Mouse (Mus musculus) neural tube, embryonic 14.5 days (tissue): ENCODE measurements around the gene Iqcf4. TPM values are rescaled to one million over a fixed set of nuclear protein-coding genes. Genes with fewer than 3 reads are reported as not detected.
"Not testable (repeated sequence)": the region's sequence is repeated elsewhere in the genome, so short reads cannot be mapped to it uniquely, and the experiment has no call there.

ENCODE experiments used
- ATAC-seq: fragments of 200-750 bp; cut with Nextera tagmentation; 2 replicates; pipeline ENCODE4 v1.8.0; 2017; ENCODE audit warnings: low read depth, mild to moderate bottlenecking, moderate TSS enrichment, moderate library complexity
- H3K27ac ChIP-seq: fragments of 300-500 bp; sonication (generic); 2 replicates; pipeline ENCODE4 v1.5.1; 2014; ENCODE audit warnings: low read depth, mild to moderate bottlenecking, control low read depth, low read length, moderate library complexity, mixed read lengths
- H3K27me3 ChIP-seq: fragments of 300-500 bp; sonication (generic); 2 replicates; pipeline ENCODE4 v1.6.1; 2014; ENCODE audit warnings: low read length; ENCODE audit not compliant: control insufficient read depth, insufficient read depth
- H3K36me3 ChIP-seq: fragments of 300-500 bp; sonication (generic); 2 replicates; pipeline ENCODE4 v1.6.1; 2014; ENCODE audit warnings: low read length, mixed read lengths; ENCODE audit not compliant: control insufficient read depth, insufficient read depth
- H3K4me1 ChIP-seq: fragments of 300-500 bp; sonication (generic); 2 replicates; pipeline ENCODE4 v1.6.1; 2014; ENCODE audit warnings: low read length; ENCODE audit not compliant: control insufficient read depth, insufficient read depth
- H3K4me2 ChIP-seq: fragments of 300-500 bp; sonication (generic); 2 replicates; pipeline ENCODE4 v1.6.1; 2014; ENCODE audit warnings: mild to moderate bottlenecking, low read depth, low read length, control low read depth
- H3K4me3 ChIP-seq: fragments of 300-500 bp; sonication (generic); 2 replicates; pipeline ENCODE4 v1.5.1; 2014; ENCODE audit warnings: low read depth, low read length, control low read depth, mixed read lengths
- H3K9ac ChIP-seq: fragments of 300-500 bp; sonication (generic); replicated peaks from 2 replicates; pipeline ENCODE4 v1.6.1; 2014; ENCODE audit warnings: low read depth, mild to moderate bottlenecking, control low read depth, low read length, mixed read lengths
- H3K9me3 ChIP-seq: fragments of 300-500 bp; sonication (generic); 2 replicates; pipeline ENCODE4 v1.6.1; 2016; ENCODE audit warnings: low read length; ENCODE audit not compliant: control insufficient read depth
- WGBS: fragments of 180-500 bp; shearing (Covaris S2); extraction: QIAGEN DNeasy Blood & Tissue Kit; methylation state at CpG from one replicate; pipeline ENCODE4 v1.1.7; 2014; 5-methylcytosine and 5-hydroxymethylcytosine counted together
- polyA plus RNA-seq: library from polyadenylated mRNA; unstranded; fragments of >200 nt; fragmentation: Nextera tagmentation; extraction: Ambion mirVana; gene quantifications from 2 replicates; pipeline ENCODE4 v1.2.1, GENCODE M21; 2014

The Iqcf4 gene
- not detected in 2 replicates for polyA plus RNA-seq

GRCm38 (mm10) chr9:106570896-106571295, at the start of gene Iqcf4:
Gene Iqcf4, minus strand, starts transcription at chr9:106570996.
- Histone ChIP-seq H3K9ac (no peak within 1 kb of the TSS), H3K27me3 (no peaks in the 10 kb centered on the region), H3K4me1 (no peaks in the 10 kb centered on the region), H3K9me3 (no peaks in the 10 kb centered on the region), H3K4me3 (no peak within 1 kb of the TSS), H3K27ac (no peak within 1 kb of the TSS), H3K36me3 (no peaks in the 10 kb centered on the region), H3K4me2 (no peak within 1 kb of the TSS)
- 92% methylated on average over 7 of the region's 7 CpGs for WGBS
- no peak for ATAC-seq

GRCm38 (mm10) chr9:106617496-106617895, 46.7 kb upstream of the Iqcf4 start:
- Histone ChIP-seq H3K27ac (no peak overlapping the region), H3K36me3 (no peaks in the 10 kb centered on the region), H3K9ac (no peak overlapping the region), H3K4me3 (no peak overlapping the region), H3K4me1 (no peaks in the 10 kb centered on the region), H3K9me3 (no peaks in the 10 kb centered on the region; the same call in 1 of the 2 replicates), H3K4me2 (no peak overlapping the region), H3K27me3 (no peaks in the 10 kb centered on the region)
- no peak for ATAC-seq
- 87% methylated on average over 3 of the region's 3 CpGs for WGBS

GRCm38 (mm10) chr9:106616306-106616705, 45.5 kb upstream of the Iqcf4 start:
- no peaks in the 10 kb centered on the region for H3K4me1 ChIP-seq
- no peak overlapping the region for H3K27ac ChIP-seq
- no peak overlapping the region for H3K4me3 ChIP-seq
- no peak overlapping the region for H3K4me2 ChIP-seq
- 83% methylated on average over 9 of the region's 9 CpGs for WGBS
- H3K36me3 ChIP-seq: no peaks in the 10 kb centered on the region
- H3K9ac ChIP-seq: no peak overlapping the region
- no peaks in the 10 kb centered on the region; the same call in 1 of the 2 replicates for H3K9me3 ChIP-seq
- H3K27me3 ChIP-seq: no peaks in the 10 kb centered on the region
- no peak for ATAC-seq

DNA sequence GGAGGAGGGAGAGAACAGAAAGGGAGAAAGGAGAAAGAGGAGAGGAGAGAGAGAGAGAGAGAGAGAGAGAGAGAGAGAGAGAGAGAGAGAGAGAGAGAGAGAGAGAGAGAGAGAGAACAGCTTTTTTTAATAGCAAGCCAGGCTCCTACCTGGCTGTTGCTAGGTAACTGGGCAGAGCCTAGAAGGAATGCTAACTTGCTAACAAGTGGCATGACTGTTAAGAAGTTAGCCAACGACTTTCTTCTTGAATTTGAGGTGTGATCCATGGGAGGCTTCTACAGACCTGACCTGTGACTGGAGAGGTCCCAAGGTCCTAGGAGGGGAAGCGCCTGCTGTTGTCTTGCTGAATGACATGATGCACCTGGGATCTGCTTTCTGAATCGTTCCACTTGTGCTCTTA, 43.8 kb upstream of the Iqcf4 start:
- no peak overlapping the region for H3K27ac ChIP-seq
- no peaks in the 10 kb centered on the region for H3K4me1 ChIP-seq
- no peak overlapping the region for H3K4me3 ChIP-seq
- no peaks in the 10 kb centered on the region for H3K27me3 ChIP-seq
- H3K36me3 ChIP-seq: no peaks in the 10 kb centered on the region
- 52% methylated on average over 3 of the region's 3 CpGs for WGBS
- no peak overlapping the region for H3K4me2 ChIP-seq
- H3K9ac ChIP-seq: no peak overlapping the region
- ATAC-seq: no peak
- H3K9me3 ChIP-seq: no peaks in the 10 kb centered on the region; the same call in 1 of the 2 replicates

DNA sequence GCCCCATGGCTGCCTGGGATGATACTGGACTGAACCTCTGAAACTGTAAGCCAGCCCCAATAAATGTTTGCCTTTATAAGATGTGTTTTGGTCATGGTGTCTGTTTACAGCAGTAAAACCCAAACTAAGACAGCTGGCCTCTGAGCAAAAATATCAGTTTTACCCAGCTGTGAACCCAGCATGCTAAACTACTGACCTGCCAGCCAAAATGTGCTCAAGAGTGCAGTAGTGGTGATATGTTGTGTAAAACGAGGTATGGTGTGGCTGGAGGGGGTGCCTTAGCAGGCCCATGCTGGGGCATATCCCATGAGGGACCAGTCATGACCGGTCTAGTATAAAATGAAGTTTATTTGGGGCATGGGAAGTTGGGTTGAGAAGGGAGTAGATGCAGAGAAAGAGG, 43.2 kb upstream of the Iqcf4 start:
- Histone ChIP-seq H3K4me2 (no peak overlapping the region), H3K9me3 (no peaks in the 10 kb centered on the region), H3K9ac (no peak overlapping the region), H3K36me3 (no peaks in the 10 kb centered on the region), H3K4me1 (no peaks in the 10 kb centered on the region), H3K27ac (no peak overlapping the region), H3K4me3 (no peak overlapping the region), H3K27me3 (no peaks in the 10 kb centered on the region)
- WGBS: 77% methylated on average over 2 of the region's 2 CpGs
- no peak for ATAC-seq

DNA sequence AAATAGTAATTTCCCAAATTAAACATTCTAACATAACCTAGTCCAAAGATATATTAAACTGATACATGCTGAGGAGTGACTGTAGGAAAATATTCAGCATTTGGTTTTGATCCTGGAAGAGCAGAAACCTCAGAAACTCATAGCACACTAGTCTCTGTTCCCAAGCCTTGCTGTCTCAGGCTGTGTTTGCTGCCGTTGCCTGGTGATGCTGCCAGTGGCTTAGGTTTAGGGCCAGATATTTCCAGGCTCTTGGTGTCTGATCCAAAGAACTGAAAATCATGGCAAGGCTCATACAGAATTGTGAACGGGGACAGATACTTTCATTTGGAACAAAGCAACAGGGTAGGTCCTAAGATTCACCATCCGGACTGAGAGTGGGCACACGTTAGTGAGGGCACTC, 39.9 kb upstream of the Iqcf4 start:
- no peaks in the 10 kb centered on the region for H3K4me1 ChIP-seq
- no peak overlapping the region for H3K27ac ChIP-seq
- 80% methylated on average over 4 of the region's 4 CpGs for WGBS
- H3K4me2 ChIP-seq: no peak overlapping the region
- H3K9ac ChIP-seq: no peak overlapping the region
- no peaks in the 10 kb centered on the region for H3K36me3 ChIP-seq
- H3K4me3 ChIP-seq: no peak overlapping the region
- ATAC-seq: no peak
- no peaks in the 10 kb centered on the region for H3K9me3 ChIP-seq
- no peaks in the 10 kb centered on the region for H3K27me3 ChIP-seq

- Histone ChIP-seq H3K4me3 (no peak overlapping the region), H3K4me1 (no peaks in the 10 kb centered on the region), H3K27ac (no peak overlapping the region), H3K27me3 (no peaks in the 10 kb centered on the region), H3K4me2 (no peak overlapping the region), H3K36me3 (no peaks in the 10 kb centered on the region), H3K9me3 (no peaks in the 10 kb centered on the region), H3K9ac (no peak overlapping the region)
- 27% methylated on average over 8 of the region's 8 CpGs for WGBS
- ATAC-seq: no peak
Observed at GRCm38 (mm10) chr9:106600546-106600945, 29.8 kb upstream of the Iqcf4 start.

DNA sequence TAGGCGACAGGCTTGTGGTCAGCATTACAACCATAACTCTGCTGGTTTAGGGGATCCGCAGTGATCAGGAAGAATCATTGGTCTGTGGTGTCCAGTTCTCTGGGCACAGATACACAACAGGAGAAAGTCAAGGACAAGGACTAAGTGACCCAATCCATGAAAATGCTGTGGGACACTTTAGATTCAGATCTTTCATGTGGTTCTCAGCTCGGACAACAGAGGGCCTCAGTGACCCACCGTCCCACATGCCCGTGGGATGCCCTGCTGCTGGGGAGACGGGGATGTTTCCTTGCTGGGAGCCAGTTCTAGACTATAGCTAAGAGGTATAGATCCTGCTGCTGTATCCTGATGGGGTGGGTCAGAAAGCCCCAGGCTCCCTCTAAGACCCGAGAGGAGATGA, 27.7 kb upstream of the Iqcf4 start:
- Histone ChIP-seq H3K4me3 (no peak overlapping the region), H3K27ac (no peak overlapping the region), H3K27me3 (no peaks in the 10 kb centered on the region), H3K9me3 (no peaks in the 10 kb centered on the region), H3K4me1 (no peaks in the 10 kb centered on the region), H3K4me2 (no peak overlapping the region), H3K9ac (no peak overlapping the region), H3K36me3 (no peaks in the 10 kb centered on the region)
- 39% methylated on average over 7 of the region's 7 CpGs for WGBS
- ATAC-seq: no peak

DNA sequence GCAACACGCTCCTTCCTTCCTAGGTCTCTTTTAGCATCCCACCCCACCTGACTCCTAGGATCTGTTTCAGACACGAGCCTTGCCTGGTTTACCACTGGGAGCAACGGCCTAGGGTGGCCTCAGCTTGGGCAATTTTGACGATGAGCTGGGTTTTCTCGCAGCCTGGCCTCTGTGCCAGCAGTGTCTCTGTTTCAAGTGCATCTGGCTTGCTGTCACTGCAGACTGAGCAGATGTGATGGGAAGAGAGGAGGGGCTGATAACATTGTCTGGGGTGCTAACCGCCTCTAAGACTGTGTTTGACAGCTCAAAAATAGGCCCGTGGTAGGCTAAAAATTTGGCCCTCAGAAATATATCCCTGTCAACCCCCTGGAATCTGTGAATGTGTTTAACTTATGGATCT, 25.0 kb upstream of the Iqcf4 start:
- Histone ChIP-seq H3K4me2 (no peak overlapping the region), H3K27ac (no peak overlapping the region), H3K4me1 (no peaks in the 10 kb centered on the region), H3K36me3 (no peaks in the 10 kb centered on the region), H3K9ac (no peak overlapping the region), H3K27me3 (no peaks in the 10 kb centered on the region), H3K9me3 (no peaks in the 10 kb centered on the region), H3K4me3 (no peak overlapping the region)
- no peak for ATAC-seq
- 74% methylated on average over 7 of the region's 7 CpGs for WGBS

GRCm38 (mm10) chr9:106595402-106595801, 24.6 kb upstream of the Iqcf4 start:
- 18% methylated on average over 4 of the region's 4 CpGs for WGBS
- not testable (repeated sequence) for H3K4me3 ChIP-seq, H3K4me2 ChIP-seq

More at GRCm38 (mm10) chr9:106595402-106595801, 24.6 kb upstream of the Iqcf4 start:
- H3K27me3 ChIP-seq, H3K9ac ChIP-seq, H3K4me1 ChIP-seq, H3K9me3 ChIP-seq, ATAC-seq, H3K27ac ChIP-seq, H3K36me3 ChIP-seq: not testable (repeated sequence)
